Mouse (Mus musculus): ENCODE measurements around the gene Car14.
A peak's percentile ranks its signal among the peaks of the same experiment; 100 is the strongest.
"Not testable (repeated sequence)": the region's sequence is repeated elsewhere in the genome, so short reads cannot be mapped to it uniquely, and the experiment has no call there.

Car14 gene

GRCm38 (mm10) chr3:95892066-95893052 is 12.1 kb downstream of the Car14 start:
- DNase-seq (ENCODE audit: low spot score in 2 of 2), result no peak

GRCm38 (mm10) chr3:95891211-95892065 is 13.1 kb downstream of the Car14 start, which contains the start of gene BC028528:
BC028528 (minus strand) TSS chr3:95892005.
- peak in 1 of 2 experiments; percentile 66 for DNase-seq (ENCODE audit: low spot score in 2 of 2)

- DNase-seq (ENCODE audit: low spot score in 2 of 2), result no peak
Observed at GRCm38 (mm10) chr3:95889664-95890063, 14.8 kb downstream of the Car14 start.

GRCm38 (mm10) chr3:95887596-95887995 is 16.9 kb downstream of the Car14 start:
- no peak for DNase-seq (ENCODE audit: low spot score in 2 of 2)

GRCm38 (mm10) chr3:95884400-95884799 is 20.1 kb downstream of the Car14 start:
- DNase-seq (ENCODE audit: low spot score in 2 of 2), result no peak

- DNase-seq (ENCODE audit: low spot score in 2 of 2), result peak in 1 of 2 experiments; percentile 77
Observed at GRCm38 (mm10) chr3:95882816-95883425, 21.6 kb downstream of the Car14 start.

GRCm38 (mm10) chr3:95881979-95882815 is 22.3 kb downstream of the Car14 start, which contains the start of gene Ciart:
Ciart (minus strand) TSS chr3:95882251.
- DNase-seq (ENCODE audit: low spot score in 2 of 2), result peak; percentile 65 to 85

GRCm38 (mm10) chr3:95879063-95879462 is 25.4 kb downstream of the Car14 start:
- DNase-seq (ENCODE audit: low spot score in 2 of 2), result no peak

- DNase-seq (ENCODE audit: low spot score in 2 of 2), result no peak
Observed at GRCm38 (mm10) chr3:95872048-95872447, 32.4 kb downstream of the Car14 start.

- peak; percentile 79 to 86 for DNase-seq (ENCODE audit: low spot score in 2 of 2)
Observed at GRCm38 (mm10) chr3:95871392-95871867, 33.1 kb downstream of the Car14 start, which contains the start of gene Mrps21. Mrps21 (minus strand) TSS chr3:95871519.

GRCm38 (mm10) chr3:95870976-95871375 is 33.5 kb downstream of the Car14 start:
- DNase-seq (ENCODE audit: low spot score in 2 of 2), result no peak

- DNase-seq (ENCODE audit: low spot score in 2 of 2), result no peak
Observed at GRCm38 (mm10) chr3:95867408-95867807, 37.1 kb downstream of the Car14 start.

- DNase-seq (ENCODE audit: low spot score in 2 of 2), result no peak
Observed at GRCm38 (mm10) chr3:95866071-95866470, 38.4 kb downstream of the Car14 start.

- DNase-seq (ENCODE audit: low spot score in 2 of 2), result no peak
Observed at GRCm38 (mm10) chr3:95865571-95865970, 38.9 kb downstream of the Car14 start.

- no peak for DNase-seq (ENCODE audit: low spot score in 2 of 2)
Observed at GRCm38 (mm10) chr3:95865050-95865449, 39.4 kb downstream of the Car14 start.

- no peak for DNase-seq (ENCODE audit: low spot score in 2 of 2)
Observed at GRCm38 (mm10) chr3:95863578-95863977, 40.9 kb downstream of the Car14 start.

- DNase-seq (ENCODE audit: low spot score in 2 of 2), result peak; percentile 73 to 83
Observed at GRCm38 (mm10) chr3:95861796-95862195, 42.7 kb downstream of the Car14 start.

- DNase-seq (ENCODE audit: low spot score in 2 of 2), result peak; percentile 28 to 67
Observed at GRCm38 (mm10) chr3:95861216-95861615, 43.3 kb downstream of the Car14 start.

GRCm38 (mm10) chr3:95860323-95860722 is 44.2 kb downstream of the Car14 start:
- no peak for DNase-seq (ENCODE audit: low spot score in 2 of 2)

GRCm38 (mm10) chr3:95858278-95858677 is 46.2 kb downstream of the Car14 start:
- DNase-seq (ENCODE audit: low spot score in 2 of 2), result not testable (repeated sequence)

All from spleen, postnatal 10 days (tissue).